Mouse (Mus musculus) lung, adult 2 months (tissue): Measurements from ENCODE around the gene Cox14. TPM values are rescaled to one million over a fixed set of nuclear protein-coding genes. Genes with fewer than 3 reads are reported as not detected.
A peak's percentile ranks its signal among the peaks of the same experiment; 100 is the strongest.

Source experiments
- DNase-seq: peaks from one replicate; pipeline ENCODE4 v3.0.0; 2022
- H3K4me1 ChIP-seq: fragments of 200-500 bp; 2 replicates; pipeline ENCODE4 v1.6.1; 2011; ENCODE audit warnings: low read length; ENCODE audit not compliant: control insufficient read depth, insufficient read depth
- H3K4me3 ChIP-seq: fragments of 200-500 bp; replicated peaks from 2 replicates; pipeline ENCODE3; 2011; ENCODE audit warnings: low read depth, mild to moderate bottlenecking, control low read depth, low read length; ENCODE audit errors: extremely low read depth
- CTCF ChIP-seq: fragments of 200-500 bp; IDR thresholded peaks from 2 replicates; pipeline ENCODE4 v1.5.1; 2011; ENCODE audit warnings: mild to moderate bottlenecking, low read length, control low read depth; ENCODE audit not compliant: insufficient read depth
- POLR2A ChIP-seq: fragments of 200-500 bp; IDR thresholded peaks from 2 replicates; pipeline ENCODE4 v1.6.1; 2011; ENCODE audit warnings: low read depth, mild to moderate bottlenecking, control low read depth, low read length, borderline replicate concordance; ENCODE audit errors: extremely low read depth
- WGBS: fragments of 180-500 bp; shearing (Covaris S2); methylation state at CpG from one replicate; pipeline ENCODE4 v1.1.7; 2018; 5-methylcytosine and 5-hydroxymethylcytosine counted together
- polyA plus RNA-seq: library from polyadenylated mRNA; depleted of rRNA; stranded (reverse); fragments of >200 nt; gene quantifications from 2 replicates; pipeline ENCODE4 v1.2.3, GENCODE M21; 2012; rRNA removed

Gene Cox14
- polyA plus RNA-seq: 168 and 205 TPM in 2 replicates

DNA sequence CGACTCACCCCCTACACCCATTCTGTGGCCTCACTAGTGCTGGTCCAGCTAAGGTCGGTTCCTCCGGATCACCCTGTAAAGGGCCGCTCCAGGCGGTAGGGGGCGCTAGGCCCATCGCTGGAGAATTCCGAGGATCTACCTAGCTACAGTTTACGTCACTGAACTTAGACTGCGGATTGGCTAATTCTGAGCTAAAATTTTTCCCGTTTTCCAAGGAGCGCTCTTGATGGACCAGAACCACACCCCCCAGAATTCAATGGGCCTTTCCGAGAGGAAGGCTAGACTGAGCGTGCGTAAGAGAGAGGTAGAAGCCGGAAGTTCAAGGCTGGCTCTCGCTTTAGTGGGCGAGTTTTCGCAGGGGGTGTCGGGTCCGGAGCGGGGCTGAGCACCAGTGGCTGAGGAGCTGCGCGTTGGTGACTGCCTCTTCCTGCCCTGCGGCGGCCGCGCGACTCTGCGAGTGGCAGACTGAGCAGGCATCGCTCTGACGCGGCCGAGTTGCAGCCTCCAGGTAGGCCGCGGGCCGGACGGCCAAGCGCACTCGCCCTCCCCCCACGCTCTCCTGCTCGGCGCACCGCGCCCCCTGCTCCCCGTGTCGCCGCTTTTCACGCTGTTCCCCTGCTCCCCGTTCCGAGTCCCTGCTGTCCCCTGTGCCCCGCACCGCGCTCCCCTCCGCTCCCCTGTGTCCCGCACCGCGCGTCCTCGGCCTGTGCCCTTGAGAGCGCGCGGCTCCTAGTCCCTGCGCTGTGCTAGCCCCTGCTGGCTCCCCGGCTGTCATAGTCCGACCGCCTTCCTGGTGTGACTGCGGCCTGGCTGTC lies at the start of gene Cox14:
Gene Cox14, plus strand, starts transcription at position 278 of the 815 bp plus-strand sequence.
- WGBS: under 1% methylated on average over 68 of the region's 68 CpGs
- peak; percentile 92 for DNase-seq
- Histone ChIP-seq H3K4me3 (peak within 1 kb of the TSS; percentile 80), H3K4me1 (peaks cover 17% of the 10 kb centered on the region)
- TF ChIP-seq CTCF: peak; percentile 84
- peak; percentile 86; the same call in 1 of the 2 replicates for TF ChIP-seq POLR2A

DNA sequence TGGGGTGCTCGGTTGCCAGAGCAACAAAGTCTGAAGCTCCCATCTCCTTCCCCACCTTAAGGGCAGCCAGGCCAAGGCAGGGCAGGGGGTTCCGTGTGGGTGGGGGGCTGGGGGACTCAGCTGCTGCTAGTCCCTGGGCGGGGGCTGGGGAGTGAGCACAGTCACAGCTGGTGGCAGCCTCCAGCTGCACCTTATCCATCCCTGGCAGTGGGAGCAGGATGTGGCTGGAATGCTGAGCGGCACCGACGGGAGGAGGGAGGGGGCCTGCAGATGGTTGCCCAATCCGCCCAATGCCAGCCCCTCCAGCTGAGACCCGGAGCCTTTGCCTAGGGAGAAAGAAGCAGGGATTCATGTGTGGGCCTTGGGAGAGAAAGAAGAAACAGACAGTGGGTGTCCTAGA lies 48.3 kb upstream of the Cox14 start:
- no peak for TF ChIP-seq POLR2A
- TF ChIP-seq CTCF: no peak
- Histone ChIP-seq H3K4me1 (no peaks in the 10 kb centered on the region), H3K4me3 (no peak overlapping the region)
- WGBS: 48% methylated on average over 8 of the region's 8 CpGs
- no peak for DNase-seq

DNA sequence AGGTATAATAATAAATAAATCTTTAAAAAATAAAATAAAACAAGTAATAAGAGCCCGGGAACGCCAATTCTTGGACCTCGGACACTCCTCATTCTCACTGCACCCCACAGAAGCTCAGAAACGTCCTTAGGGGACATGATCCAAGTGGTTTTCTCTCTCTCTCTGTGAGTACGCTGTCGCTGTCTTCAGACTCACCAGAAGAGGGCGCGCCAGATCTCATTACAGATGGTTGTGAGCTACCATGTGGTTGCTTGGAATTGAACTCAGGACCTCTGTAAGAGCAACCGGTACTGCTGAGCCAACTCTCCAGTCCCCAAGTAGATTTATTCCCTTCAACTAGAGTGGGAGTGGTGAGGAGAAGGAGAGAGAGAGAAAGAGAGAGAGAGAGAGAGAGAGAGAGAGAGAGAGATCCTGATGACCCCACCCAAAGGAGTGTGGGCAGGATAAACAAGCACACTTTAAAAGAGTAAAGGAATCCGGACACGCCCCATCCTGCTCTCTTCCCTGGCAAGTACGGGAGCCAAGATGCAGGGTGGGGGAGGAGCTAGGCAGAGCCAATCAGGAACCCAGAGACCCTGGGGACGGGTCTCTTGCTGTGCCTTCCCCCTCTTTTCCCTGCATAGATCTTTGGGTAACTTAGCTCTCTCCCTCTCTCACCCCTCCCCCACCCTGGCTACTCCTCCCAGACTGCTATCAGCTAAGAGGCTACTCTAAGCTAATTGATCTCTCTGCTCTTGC lies 47.2 kb upstream of the Cox14 start:
- WGBS: 17% methylated on average over 13 of the region's 13 CpGs
- DNase-seq: no peak

DNA sequence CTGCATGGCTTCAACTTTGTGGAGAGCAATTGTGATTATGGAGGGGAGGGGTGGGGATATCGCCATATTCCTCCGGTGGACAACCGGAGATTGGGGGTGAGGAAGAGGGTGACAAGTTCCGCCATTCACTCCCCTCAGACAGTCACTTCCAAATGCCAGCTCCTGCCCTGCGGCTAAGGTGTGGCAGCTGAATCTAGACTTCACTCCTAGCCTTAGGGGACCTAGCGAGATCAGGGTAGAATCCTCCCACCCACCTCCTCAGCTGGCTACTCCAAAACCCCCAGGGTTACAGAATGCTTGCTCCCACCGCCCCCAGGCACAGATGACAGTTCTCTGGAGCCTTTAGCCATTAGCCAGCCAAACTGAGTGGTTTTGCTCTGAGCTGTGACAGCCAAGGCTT lies 46.4 kb upstream of the Cox14 start:
- TF ChIP-seq CTCF (no peak), POLR2A (no peak)
- H3K4me3 ChIP-seq: no peak overlapping the region
- DNase-seq: no peak
- 71% methylated on average over 7 of the region's 7 CpGs for WGBS
- no peaks in the 10 kb centered on the region for H3K4me1 ChIP-seq

More for the DNA sequence above, 47.2 kb upstream of the Cox14 start:
- H3K4me3 ChIP-seq: no peak overlapping the region
- no peaks in the 10 kb centered on the region for H3K4me1 ChIP-seq
- TF ChIP-seq CTCF: 0 out of 2 replicates have a peak, but pooled peaks have one; percentile 19
- no peak for TF ChIP-seq POLR2A

GRCm38 (mm10) chr15:99682880-99683279 lies 42.5 kb upstream of the Cox14 start:
- no peaks in the 10 kb centered on the region for H3K4me1 ChIP-seq
- no peak for DNase-seq
- no peak overlapping the region for H3K4me3 ChIP-seq
- WGBS: 91% methylated on average over 7 of the region's 7 CpGs
- no peak for TF ChIP-seq POLR2A
- TF ChIP-seq CTCF: peak; percentile 18; the same call in 1 of the 2 replicates

GRCm38 (mm10) chr15:99684156-99684555 lies 41.3 kb upstream of the Cox14 start:
- no peak for DNase-seq
- TF ChIP-seq CTCF: no peak
- no peaks in the 10 kb centered on the region for H3K4me1 ChIP-seq
- no peak overlapping the region for H3K4me3 ChIP-seq
- 93% methylated on average over 5 of the region's 5 CpGs for WGBS

DNA sequence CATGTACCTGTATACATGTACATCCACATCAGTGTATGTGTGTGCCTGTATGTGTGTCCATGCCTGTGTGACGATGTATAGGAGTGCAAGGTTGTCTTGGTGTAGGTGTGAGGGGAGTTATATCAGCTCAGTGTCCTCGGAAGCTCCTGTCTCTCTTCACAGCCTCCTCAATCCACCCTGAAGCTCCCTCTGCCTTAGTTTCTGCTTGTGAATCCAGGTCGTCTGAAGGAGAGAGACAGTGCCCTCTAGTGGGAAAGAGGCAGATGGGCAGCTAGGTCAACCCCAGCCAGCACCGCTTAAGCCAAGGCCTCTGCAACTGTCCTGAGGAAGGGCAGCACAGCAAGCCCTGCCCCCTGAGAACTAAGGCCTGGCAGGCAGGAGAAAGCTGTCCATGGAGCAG lies 36.7 kb upstream of the Cox14 start:
- WGBS: 6% methylated on average over 4 of the region's 4 CpGs
- Histone ChIP-seq H3K4me1 (no peaks in the 10 kb centered on the region), H3K4me3 (no peak overlapping the region)
- TF ChIP-seq CTCF (peak; percentile 96), POLR2A (no peak)
- DNase-seq: peak; percentile 36

DNA sequence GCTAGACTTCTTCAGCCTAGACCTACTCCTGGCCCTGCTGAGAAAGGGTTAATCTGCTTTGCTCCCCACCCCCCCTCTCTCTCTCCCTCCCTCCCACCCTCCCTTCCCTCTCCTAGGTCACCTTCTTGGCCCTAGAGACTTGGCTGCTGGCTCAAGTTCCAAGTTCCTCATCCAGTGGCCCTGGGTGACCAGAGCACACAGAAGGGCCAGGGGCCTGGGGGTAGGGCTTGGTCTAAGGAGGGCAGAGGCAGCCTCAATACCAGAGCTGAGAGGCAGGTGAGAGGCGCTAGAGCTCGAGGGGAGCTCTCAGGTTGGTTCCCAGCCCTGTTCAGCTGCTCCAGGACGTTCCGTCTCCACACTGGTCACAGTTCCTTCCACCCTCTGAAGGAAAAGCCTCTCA lies 34.5 kb upstream of the Cox14 start:
- DNase-seq: no peak
- 31% methylated on average over 4 of the region's 4 CpGs for WGBS
- H3K4me1 ChIP-seq: no peaks in the 10 kb centered on the region
- H3K4me3 ChIP-seq: no peak overlapping the region
- TF ChIP-seq POLR2A: no peak
- TF ChIP-seq CTCF: no peak

DNA sequence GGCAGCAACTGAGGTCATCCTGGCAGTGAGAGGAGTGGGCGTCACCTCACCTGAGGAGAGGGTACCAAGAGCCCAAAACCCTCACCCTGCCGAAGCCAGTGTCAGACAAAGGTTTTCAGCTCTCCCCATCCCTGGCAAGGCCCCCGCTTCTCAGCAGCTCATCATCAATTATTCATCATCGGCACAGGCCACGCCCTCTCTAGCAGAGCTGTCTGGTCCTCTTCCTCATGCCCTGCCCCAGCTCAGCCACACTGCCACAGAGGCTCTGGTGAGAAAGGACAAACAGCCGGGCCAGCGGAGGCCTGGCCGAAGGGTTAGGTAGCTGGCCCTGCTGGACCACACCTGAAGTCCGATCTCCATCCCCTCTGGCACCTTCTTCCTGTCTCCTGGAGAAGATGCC lies 33.4 kb upstream of the Cox14 start:
- Histone ChIP-seq H3K4me3 (no peak overlapping the region), H3K4me1 (no peaks in the 10 kb centered on the region)
- no peak for DNase-seq
- TF ChIP-seq POLR2A (no peak), CTCF (no peak)
- 43% methylated on average over 9 of the region's 9 CpGs for WGBS

DNA sequence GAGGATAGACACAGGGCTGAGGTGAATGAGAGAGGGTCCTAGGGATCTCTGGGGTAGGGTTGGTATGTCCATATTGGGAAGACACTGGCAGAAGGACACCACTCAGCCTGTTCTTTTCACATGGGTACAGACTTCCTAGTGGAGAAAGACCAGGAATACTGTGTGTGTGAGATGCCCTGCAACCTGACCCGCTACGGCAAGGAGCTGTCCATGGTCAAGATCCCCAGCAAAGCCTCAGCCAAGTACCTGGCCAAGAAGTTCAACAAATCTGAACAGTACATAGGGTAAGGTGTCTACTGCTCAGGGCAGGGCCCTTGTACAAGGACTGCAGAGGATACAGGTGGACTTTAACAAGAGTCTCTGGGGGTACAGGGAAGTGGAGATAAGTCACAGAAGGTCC lies 28.1 kb upstream of the Cox14 start:
- no peak for DNase-seq
- H3K4me1 ChIP-seq: peaks cover 4% of the 10 kb centered on the region; the same call in 1 of the 2 replicates
- 33% methylated on average over 2 of the region's 2 CpGs for WGBS
- no peak for TF ChIP-seq POLR2A
- no peak for TF ChIP-seq CTCF
- no peak overlapping the region for H3K4me3 ChIP-seq
